Mouse (Mus musculus) liver, embryonic 11.5 days (tissue): ENCODE measurements around the gene Ctdspl. TPM values are rescaled to one million over a fixed set of nuclear protein-coding genes. Genes with fewer than 3 reads are reported as not detected.
A peak's percentile ranks its signal among the peaks of the same experiment; 100 is the strongest.

Experiments
- ATAC-seq: fragments of 200-750 bp; cut with Nextera tagmentation; replicated peaks from 2 replicates; pipeline ENCODE4 v1.8.0; 2017; ENCODE audit warnings: moderate number of reproducible peaks, mild to moderate bottlenecking, moderate TSS enrichment, moderate library complexity; ENCODE audit not compliant: low FRiP score
- DNase-seq: peaks from one replicate; pipeline ENCODE4 v3.0.0-alpha.2; 2017; ENCODE audit warnings: low spot score
- H3K27ac ChIP-seq: fragments of 300-500 bp; sonication (generic); 2 replicates; pipeline ENCODE4 v1.5.1; 2014; ENCODE audit warnings: mild to moderate bottlenecking, low read depth, low read length, control low read depth
- H3K27me3 ChIP-seq: fragments of 300-500 bp; sonication (generic); replicated peaks from 2 replicates; pipeline ENCODE4 v1.6.1; 2014; ENCODE audit warnings: low read length, mixed read lengths; ENCODE audit not compliant: control insufficient read depth, insufficient read depth
- H3K36me3 ChIP-seq: fragments of 300-500 bp; sonication (generic); 2 replicates; pipeline ENCODE4 v1.6.1; 2014; ENCODE audit warnings: mild to moderate bottlenecking, low read length, moderate library complexity, mixed read lengths; ENCODE audit not compliant: control insufficient read depth, insufficient read depth
- H3K4me1 ChIP-seq: fragments of 300-500 bp; sonication (generic); replicated peaks from 2 replicates; pipeline ENCODE4 v1.6.1; 2014; ENCODE audit warnings: low read length, mixed read lengths; ENCODE audit not compliant: control insufficient read depth, insufficient read depth
- H3K4me2 ChIP-seq: fragments of 300-500 bp; sonication (generic); 2 replicates; pipeline ENCODE4 v1.6.1; 2014; ENCODE audit warnings: mild to moderate bottlenecking, control low read depth, moderate library complexity
- H3K4me3 ChIP-seq: fragments of 300-500 bp; sonication (generic); 2 replicates; pipeline ENCODE4 v1.5.1; 2014; ENCODE audit warnings: low read depth, low read length, control low read depth
- H3K9ac ChIP-seq: fragments of 300-500 bp; sonication (generic); 2 replicates; pipeline ENCODE4 v1.6.1; 2014; ENCODE audit warnings: low read depth, low read length, control low read depth
- H3K9me3 ChIP-seq: fragments of 300-500 bp; sonication (generic); 2 replicates; pipeline ENCODE4 v1.6.1; 2016; ENCODE audit warnings: low read length, inconsistent platforms, mixed read lengths; ENCODE audit not compliant: control insufficient read depth
- WGBS: fragments of 180-500 bp; shearing (Covaris S2); extraction: QIAGEN DNeasy Blood & Tissue Kit; methylation state at CpG from one replicate; pipeline ENCODE4 v1.1.7; 2014; 5-methylcytosine and 5-hydroxymethylcytosine counted together
- polyA plus RNA-seq: library from polyadenylated mRNA; unstranded; fragments of >200 nt; fragmentation: Nextera tagmentation; extraction: Ambion mirVana; gene quantifications from 2 replicates; pipeline ENCODE4 v1.2.1, GENCODE M21; 2014

The Ctdspl gene
- polyA plus RNA-seq, 1 experiment from 2014 or later, result 8.2 TPM

- WGBS, result 50% methylated on average over 4 of the region's 4 CpGs
- DNase-seq (no peak), ATAC-seq (no peak)
- no peak overlapping the region for H3K4me3 ChIP-seq
- no peak overlapping the region for H3K27ac ChIP-seq
- no peaks in the 10 kb centered on the region for H3K9me3 ChIP-seq
- H3K4me2 ChIP-seq, result no peak overlapping the region
- no peaks in the 10 kb centered on the region for H3K36me3 ChIP-seq
- no peak overlapping the region for H3K9ac ChIP-seq
- no peaks in the 10 kb centered on the region for H3K27me3 ChIP-seq
- no peaks in the 10 kb centered on the region for H3K4me1 ChIP-seq
These were observed 138.0 kb downstream of the Ctdspl start for GRCm38 (mm10) chr9:119064296-119064695.

- H3K27me3 ChIP-seq, result no peaks in the 10 kb centered on the region
- H3K4me2 ChIP-seq, result no peak overlapping the region
- peak; percentile 61 for DNase-seq
- no peak overlapping the region for H3K9ac ChIP-seq
- WGBS, result 8% methylated on average over 6 of the region's 6 CpGs
- H3K4me3 ChIP-seq, result no peak overlapping the region
- H3K4me1 ChIP-seq, result no peaks in the 10 kb centered on the region
- H3K36me3 ChIP-seq, result no peaks in the 10 kb centered on the region
- no peaks in the 10 kb centered on the region for H3K9me3 ChIP-seq
- no peak; the same call in 1 of the 2 replicates for ATAC-seq
- no peak overlapping the region for H3K27ac ChIP-seq
These were observed 141.3 kb downstream of the Ctdspl start for GRCm38 (mm10) chr9:119067601-119068000.

DNA sequence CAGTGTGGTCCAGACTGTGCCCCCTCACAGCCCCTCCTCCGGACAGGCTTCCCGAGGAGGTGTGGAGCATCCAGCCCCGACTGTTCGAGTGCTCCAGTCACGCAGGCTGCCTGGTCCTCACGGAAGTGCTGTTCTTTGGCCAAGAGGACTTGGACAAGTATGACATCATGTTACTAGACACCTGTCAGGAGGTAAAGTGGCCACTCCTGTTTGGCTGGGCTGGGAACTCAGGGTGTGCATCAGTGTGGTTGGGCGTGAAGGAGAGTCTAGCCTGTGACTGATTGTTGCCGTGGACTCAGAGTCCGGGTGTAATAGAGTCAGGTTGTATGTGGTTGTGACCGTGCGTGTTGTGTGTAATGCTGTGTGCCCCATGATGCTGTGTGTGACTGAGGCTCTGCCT, 142.0 kb downstream of the Ctdspl start:
- Histone ChIP-seq H3K9me3 (no peaks in the 10 kb centered on the region), H3K36me3 (no peaks in the 10 kb centered on the region), H3K4me1 (no peaks in the 10 kb centered on the region), H3K27ac (no peak overlapping the region), H3K27me3 (no peaks in the 10 kb centered on the region), H3K4me2 (no peak overlapping the region), H3K9ac (no peak overlapping the region), H3K4me3 (no peak overlapping the region)
- WGBS, result 91% methylated on average over 11 of the region's 11 CpGs
- no peak for DNase-seq
- ATAC-seq, result no peak

GRCm38 (mm10) chr9:119070173-119070825, 144.0 kb downstream of the Ctdspl start:
- Histone ChIP-seq H3K4me2 (no peak overlapping the region), H3K27ac (no peak overlapping the region), H3K27me3 (no peaks in the 10 kb centered on the region), H3K9ac (no peak overlapping the region), H3K36me3 (no peaks in the 10 kb centered on the region), H3K4me1 (no peaks in the 10 kb centered on the region), H3K4me3 (no peak overlapping the region), H3K9me3 (no peaks in the 10 kb centered on the region)
- 77% methylated on average over 13 of the region's 13 CpGs for WGBS
- DNase-seq, result no peak
- ATAC-seq, result no peak

GRCm38 (mm10) chr9:119071786-119072185, 145.5 kb downstream of the Ctdspl start:
- Histone ChIP-seq H3K4me2 (no peak overlapping the region), H3K4me1 (no peaks in the 10 kb centered on the region), H3K9me3 (no peaks in the 10 kb centered on the region), H3K27ac (no peak overlapping the region), H3K9ac (no peak overlapping the region), H3K4me3 (no peak overlapping the region), H3K27me3 (no peaks in the 10 kb centered on the region), H3K36me3 (no peaks in the 10 kb centered on the region)
- WGBS, result 76% methylated on average over 9 of the region's 9 CpGs
- ATAC-seq (no peak), DNase-seq (no peak)

- no peak for DNase-seq
- H3K36me3 ChIP-seq, result no peaks in the 10 kb centered on the region
- H3K9me3 ChIP-seq, result no peaks in the 10 kb centered on the region
- H3K9ac ChIP-seq, result no peak overlapping the region
- H3K27me3 ChIP-seq, result no peaks in the 10 kb centered on the region
- ATAC-seq, result no peak
- 83% methylated on average over 15 of the region's 15 CpGs for WGBS
- no peak overlapping the region for H3K4me3 ChIP-seq
- H3K4me2 ChIP-seq, result no peak overlapping the region
- no peak overlapping the region for H3K27ac ChIP-seq
- no peaks in the 10 kb centered on the region for H3K4me1 ChIP-seq
These were observed 147.1 kb downstream of the Ctdspl start for GRCm38 (mm10) chr9:119073184-119073895.

DNA sequence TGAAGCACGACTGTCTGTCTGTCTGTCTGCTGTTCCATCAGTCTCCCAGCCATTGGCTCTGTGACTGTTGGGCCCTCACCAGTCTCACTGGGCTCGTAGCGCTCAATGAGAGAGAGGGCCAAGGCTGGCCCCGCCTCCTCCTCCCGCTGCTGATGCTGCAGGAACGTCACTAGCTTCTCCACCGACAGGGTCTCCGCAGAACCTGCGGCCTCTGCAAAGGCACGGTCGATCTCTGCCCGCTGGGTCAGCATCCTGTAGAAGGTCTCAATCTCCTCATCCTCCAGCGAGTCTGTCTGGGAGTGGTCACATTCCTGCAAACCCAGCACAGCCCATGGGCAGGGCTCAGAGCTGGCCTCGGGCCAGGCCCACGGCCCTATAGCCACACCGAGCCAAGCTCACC, 149.4 kb downstream of the Ctdspl start:
- H3K4me2 ChIP-seq, result no peak overlapping the region
- H3K27me3 ChIP-seq, result no peaks in the 10 kb centered on the region
- 58% methylated on average over 16 of the region's 16 CpGs for WGBS
- H3K4me1 ChIP-seq, result no peaks in the 10 kb centered on the region
- no peak overlapping the region for H3K9ac ChIP-seq
- ATAC-seq (no peak), DNase-seq (no peak)
- no peaks in the 10 kb centered on the region; the same call in 1 of the 2 replicates for H3K36me3 ChIP-seq
- H3K4me3 ChIP-seq, result no peak overlapping the region
- no peaks in the 10 kb centered on the region for H3K9me3 ChIP-seq
- H3K27ac ChIP-seq, result no peak overlapping the region

DNA sequence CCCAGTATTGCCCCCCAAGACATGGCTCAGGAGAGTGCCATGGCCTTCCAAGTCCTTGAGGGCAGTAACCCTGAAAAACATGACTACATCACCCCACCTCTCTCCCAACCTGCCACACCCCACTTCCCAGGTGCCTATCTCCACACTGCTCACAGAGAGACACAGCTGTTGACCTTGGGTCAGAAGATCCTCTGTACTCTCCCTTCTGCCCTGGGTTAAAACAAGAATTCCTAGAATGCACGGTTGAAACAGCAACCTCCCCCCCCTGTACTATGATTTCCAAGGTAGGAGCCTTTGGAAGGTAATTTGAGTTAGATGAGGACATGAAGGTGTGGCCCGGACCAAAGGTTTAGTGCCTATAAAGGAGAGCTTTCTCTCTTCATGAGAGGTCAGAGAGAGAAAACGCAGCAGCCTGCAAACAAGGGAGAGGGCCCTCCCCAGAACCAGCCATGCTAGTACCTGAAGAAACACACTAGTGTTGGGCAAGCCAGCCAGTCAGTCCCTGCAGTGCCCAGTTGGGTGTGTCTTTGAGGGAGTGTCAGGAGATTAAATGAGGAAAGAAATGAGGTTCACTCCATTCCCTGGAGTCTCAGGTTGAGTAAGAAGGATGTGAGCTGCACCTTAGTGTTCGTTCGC, 153.9 kb downstream of the Ctdspl start:
- H3K4me1 ChIP-seq, result peaks cover 4% of the 10 kb centered on the region
- H3K27me3 ChIP-seq, result no peaks in the 10 kb centered on the region
- no peak overlapping the region for H3K4me3 ChIP-seq
- whole genome bisulfite sequencing, result 78% methylated on average over 5 of the region's 5 CpGs
- no peak overlapping the region for H3K27ac ChIP-seq
- H3K4me2 ChIP-seq, result no peak overlapping the region
- DNase-seq, result no peak
- no peaks in the 10 kb centered on the region for H3K9me3 ChIP-seq
- H3K36me3 ChIP-seq, result no peaks in the 10 kb centered on the region; the same call in 1 of the 2 replicates
- no peak for ATAC-seq
- H3K9ac ChIP-seq, result no peak overlapping the region
